Comparison of ENCODE assay signal across 27 mouse cellular contexts in genomic region chr5:37196196-37196595, GRCm38 (mm10). TPM values are rescaled to one million over a fixed set of nuclear protein-coding genes. Genes with fewer than 3 reads are reported as not detected.
DNase-seq lines count a peak whose midpoint lies in the region; ATAC-seq and TF ChIP-seq lines count a peak whose summit lies in the region.
"Had no signal": no experiment of that assay in that cellular context is flagged by ENCODE, and none has a peak within 500 bp of the region (broad histone marks: within the 10 kb centered on the region; RNA-seq: fewer than 3 reads in every experiment).

No protein-coding gene starts in this region.

- no peaks in the 10 kb centered on the region for H3K36me3 ChIP-seq in lung, postnatal 0 days (ENCODE audit: insufficient read depth, low read length)
- no peaks in the 10 kb centered on the region for H3K36me3 ChIP-seq in hindbrain, embryonic 12.5 days
- H3K36me3 ChIP-seq in hindbrain, embryonic 16.5 days (ENCODE audit: control insufficient read depth, insufficient read depth, low read length), result no peaks in the 10 kb centered on the region
- H3K36me3 ChIP-seq in neural tube, embryonic 15.5 days, result no peaks in the 10 kb centered on the region
- H3K36me3 ChIP-seq: embryonic facial prominence, embryonic 10.5 days; embryonic facial prominence, embryonic 15.5 days; forebrain, embryonic 12.5 days; heart, embryonic 12.5 days; liver, embryonic 12.5 days; midbrain, embryonic 10.5 days had no signal

- ATAC-seq in lung, postnatal 0 days, result 0 out of 2 replicates have a peak, but pooled peaks have one; percentile 3
- ATAC-seq in hindbrain, embryonic 12.5 days (ENCODE audit: low FRiP score), result no peak
- 0 out of 2 replicates have a peak, but pooled peaks have one; percentile 6 for ATAC-seq in hindbrain, embryonic 16.5 days
- no peak for ATAC-seq in neural tube, embryonic 15.5 days (ENCODE audit: low FRiP score)
- ATAC-seq: liver, embryonic 12.5 days; liver, postnatal 0 days had no signal

- DNase-seq in lung, postnatal 0 days (ENCODE audit: low spot score), result no peak
- DNase-seq in lung, postnatal 25 days (ENCODE audit: low spot score), result no peak
- DNase-seq in thymus, postnatal 36 days, result no peak
- DNase-seq in cerebellum, adult 11-12 months, result no peak
- DNase-seq: adrenal gland, postnatal 25 days; cerebellum, adult 2 months; cerebellum, postnatal 14 days; gastrocnemius, postnatal 25 days; heart, adult 18-20 months; heart, postnatal 4 days; kidney, adult 18-20 months; kidney, postnatal 36 days; layer of hippocampus, postnatal 36 days; left cerebral cortex, postnatal 4 days; liver, postnatal 0 days; right cerebral cortex, postnatal 4 days had no signal

- no peak overlapping the region for H3K4me3 ChIP-seq in lung, postnatal 0 days (ENCODE audit: low read depth, low read length)
- H3K4me3 ChIP-seq in hindbrain, embryonic 12.5 days, result no peak overlapping the region
- no peak overlapping the region for H3K4me3 ChIP-seq in hindbrain, embryonic 16.5 days (ENCODE audit: low read length)
- H3K4me3 ChIP-seq in neural tube, embryonic 15.5 days (replicated peaks), result no peak overlapping the region
- H3K4me3 ChIP-seq: embryonic facial prominence, embryonic 10.5 days; embryonic facial prominence, embryonic 15.5 days; forebrain, embryonic 12.5 days; heart, embryonic 12.5 days; liver, embryonic 12.5 days; midbrain, embryonic 10.5 days; myocyte had no signal

- TF ChIP-seq EP300 in lung, postnatal 0 days (IDR thresholded peaks at IDR 0.05), result no peak

- no peaks in the 10 kb centered on the region; the same call in 1 of the 2 replicates for H3K4me1 ChIP-seq in lung, postnatal 0 days (ENCODE audit: insufficient read depth, low read depth, low read length)
- peaks cover 33% of the 10 kb centered on the region for H3K4me1 ChIP-seq in hindbrain, embryonic 12.5 days
- peaks cover 28% of the 10 kb centered on the region for H3K4me1 ChIP-seq in hindbrain, embryonic 16.5 days (ENCODE audit: control insufficient read depth, insufficient read depth, low read depth, low read length)
- H3K4me1 ChIP-seq in neural tube, embryonic 15.5 days, result peaks cover 41% of the 10 kb centered on the region

- H3K9me3 ChIP-seq in lung, postnatal 0 days (ENCODE audit: low read length), result no peaks in the 10 kb centered on the region
- no peaks in the 10 kb centered on the region for H3K9me3 ChIP-seq in hindbrain, embryonic 12.5 days (replicated peaks)
- H3K9me3 ChIP-seq in hindbrain, embryonic 16.5 days (ENCODE audit: control insufficient read depth, low read length), result no peaks in the 10 kb centered on the region
- no peaks in the 10 kb centered on the region for H3K9me3 ChIP-seq in neural tube, embryonic 15.5 days (replicated peaks)
- H3K9me3 ChIP-seq: embryonic facial prominence, embryonic 10.5 days; embryonic facial prominence, embryonic 15.5 days; forebrain, embryonic 12.5 days; heart, embryonic 12.5 days; liver, embryonic 12.5 days; midbrain, embryonic 10.5 days had no signal

- H3K9ac ChIP-seq in lung, postnatal 0 days (replicated peaks; ENCODE audit: low read depth), result no peak overlapping the region
- H3K9ac ChIP-seq in hindbrain, embryonic 12.5 days, result no peak overlapping the region
- no peak overlapping the region for H3K9ac ChIP-seq in hindbrain, embryonic 16.5 days (ENCODE audit: low read depth, low read length)
- H3K9ac ChIP-seq in neural tube, embryonic 15.5 days (replicated peaks), result no peak overlapping the region
- H3K9ac ChIP-seq: embryonic facial prominence, embryonic 15.5 days; forebrain, embryonic 12.5 days; heart, embryonic 12.5 days; liver, embryonic 12.5 days; liver, postnatal 0 days had no signal

- 55% methylated on average over 8 of the region's 8 CpGs for WGBS in lung, postnatal 0 days
- 65% methylated on average over 8 of the region's 8 CpGs for WGBS in hindbrain, embryonic 12.5 days
- WGBS in hindbrain, embryonic 16.5 days, result 49% methylated on average over 8 of the region's 8 CpGs
- WGBS in neural tube, embryonic 15.5 days, result 69% methylated on average over 8 of the region's 8 CpGs

- no peak overlapping the region for H3K4me2 ChIP-seq in lung, postnatal 0 days (replicated peaks; ENCODE audit: low read depth, low read length)
- no peak overlapping the region for H3K4me2 ChIP-seq in hindbrain, embryonic 12.5 days (replicated peaks)
- no peak overlapping the region for H3K4me2 ChIP-seq in hindbrain, embryonic 16.5 days (ENCODE audit: low read length)
- H3K4me2 ChIP-seq in neural tube, embryonic 15.5 days, result no peak overlapping the region
- H3K4me2 ChIP-seq: embryonic facial prominence, embryonic 15.5 days; forebrain, embryonic 12.5 days; heart, embryonic 12.5 days; liver, embryonic 12.5 days had no signal

- H3K27ac ChIP-seq in lung, postnatal 0 days (ENCODE audit: low read length), result no peak overlapping the region
- H3K27ac ChIP-seq in hindbrain, embryonic 12.5 days, result peak overlapping the region; percentile 72; the same call in 1 of the 2 replicates
- peak overlapping the region; percentile 3; the same call in 1 of the 2 replicates for H3K27ac ChIP-seq in hindbrain, embryonic 16.5 days (ENCODE audit: low read depth, low read length)
- peak overlapping the region; percentile 65 for H3K27ac ChIP-seq in neural tube, embryonic 15.5 days (replicated peaks)
- H3K27ac ChIP-seq: embryonic facial prominence, embryonic 10.5 days; embryonic facial prominence, embryonic 15.5 days; forebrain, embryonic 12.5 days; liver, embryonic 12.5 days; midbrain, embryonic 10.5 days; stomach, postnatal 0 days had no signal

- TF ChIP-seq CTCF in lung, postnatal 0 days (IDR thresholded peaks at IDR 0.05), result no peak

- H3K27me3 ChIP-seq in lung, postnatal 0 days (replicated peaks; ENCODE audit: insufficient read depth, low read length), result 0 out of 2 replicates have a peak, but pooled peaks cover 3% of the 10 kb centered on the region
- H3K27me3 ChIP-seq in hindbrain, embryonic 12.5 days, result no peaks in the 10 kb centered on the region; the same call in 1 of the 2 replicates
- H3K27me3 ChIP-seq in hindbrain, embryonic 16.5 days (replicated peaks; ENCODE audit: control insufficient read depth, insufficient read depth, low read length), result no peaks in the 10 kb centered on the region
- no peaks in the 10 kb centered on the region; the same call in 1 of the 2 replicates for H3K27me3 ChIP-seq in neural tube, embryonic 15.5 days (replicated peaks)
- H3K27me3 ChIP-seq: embryonic facial prominence, embryonic 15.5 days; forebrain, embryonic 12.5 days; liver, embryonic 12.5 days had no signal

RNA-seq across cellular contexts. Expression of gene Crmp1, which starts 45.5 kb away (rescaled TPM):
- 1.2 and 1.4 TPM in 2 replicates for polyA plus RNA-seq in lung, postnatal 0 days (2015; fragmentation: Nextera tagmentation; extraction: Ambion mirVana)
- 497 and 557 TPM in 2 replicates for polyA plus RNA-seq in hindbrain, embryonic 12.5 days (2016; fragmentation: Nextera tagmentation; extraction: Ambion mirVana)
- polyA plus RNA-seq in hindbrain, embryonic 16.5 days (2015; fragmentation: Nextera tagmentation; extraction: Ambion mirVana), result 851 and 939 TPM in 2 replicates
- 679 and 807 TPM in 2 replicates for polyA plus RNA-seq in neural tube, embryonic 15.5 days (2015; fragmentation: Nextera tagmentation; extraction: Ambion mirVana)

Comparison
In these comparisons a context has a peak if more than half of its experiments do, and no peak if none do; other contexts are left out.
1. ATAC-seq: peak in lung, postnatal 0 days (single experiment) and hindbrain, embryonic 16.5 days (single experiment); none in hindbrain, embryonic 12.5 days (single experiment) and neural tube, embryonic 15.5 days (single experiment).
2. RNA of gene Crmp1, which starts 45.5 kb away (polyA plus RNA-seq): 851 to 939 TPM in hindbrain, embryonic 16.5 days, 679 to 807 TPM in neural tube, embryonic 15.5 days and 497 to 557 TPM in hindbrain, embryonic 12.5 days; 1.2 to 1.4 TPM in lung, postnatal 0 days; every median in the first group is over 100 times any median in the second.